Mouse (Mus musculus): ENCODE data around the gene Cbx2.

- TF ChIP-seq CTCF (IDR thresholded peaks at IDR 0.05; ENCODE audit: borderline replicate concordance, control insufficient read depth, extremely low read depth, insufficient read depth, low read length, poor library complexity) (no peak), POLR2A (IDR thresholded peaks at IDR 0.05; ENCODE audit: control insufficient read depth, extremely low read depth, insufficient read depth, low read length, poor library complexity) (no peak)
Measured at GRCm38 (mm10) chr11:119058041-119058995, 35.6 kb downstream of the Cbx2 start.
